In the genomic region with DNA sequence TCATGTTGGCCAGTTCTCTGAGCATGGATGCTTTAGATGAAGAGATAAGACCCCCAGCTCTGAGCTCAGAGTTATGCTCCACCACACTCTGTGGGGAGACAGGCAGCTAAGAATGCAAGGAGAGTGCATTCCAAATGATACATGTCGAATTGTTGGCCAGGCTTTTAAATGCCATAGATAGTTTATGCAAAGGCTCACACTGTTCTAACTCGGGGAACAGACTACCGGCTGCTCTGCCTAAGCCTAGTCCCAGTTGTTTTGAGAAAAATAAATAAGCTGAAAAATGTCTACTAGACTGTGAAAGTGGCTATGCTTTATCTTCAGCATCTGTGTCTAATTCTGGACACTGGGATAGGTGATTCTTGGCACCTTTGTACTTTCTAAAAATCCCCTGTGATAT, we compare ENCODE assay signal across 22 mouse cellular contexts.
DNase-seq lines count a peak whose midpoint lies in the region; ATAC-seq and TF ChIP-seq lines count a peak whose summit lies in the region.
"Had no signal": no experiment of that assay in that cellular context is flagged by ENCODE, and none has a peak within 500 bp of the region (broad histone marks: within the 10 kb centered on the region; RNA-seq: fewer than 3 reads in every experiment).

No protein-coding gene starts in this region.

- no peak overlapping the region for H3K4me2 ChIP-seq in heart, postnatal 0 days (ENCODE audit: low read depth, low read length)
- H3K4me2 ChIP-seq in heart, embryonic 12.5 days = no peak overlapping the region
- no peak overlapping the region for H3K4me2 ChIP-seq in midbrain, postnatal 0 days (ENCODE audit: low read depth, low read length, poor library complexity, severe bottlenecking)
- H3K4me2 ChIP-seq: embryonic facial prominence, embryonic 15.5 days; heart, embryonic 11.5 days; hindbrain, embryonic 12.5 days had no signal

- no peak for TF ChIP-seq EP300 in heart, postnatal 0 days (IDR thresholded peaks at IDR 0.05; ENCODE audit: low read depth)

- no peak for DNase-seq in heart, postnatal 0 days (ENCODE audit: low spot score)
- DNase-seq in lung, adult 18-20 months = peak; percentile 6 to 7
- DNase-seq in lung, postnatal 4 days = no peak
- DNase-seq in testis, postnatal 14 days (ENCODE audit: low spot score) = peak; percentile 6
- DNase-seq in testis, postnatal 10 days (ENCODE audit: low spot score) = no peak
- no peak for DNase-seq in midbrain, postnatal 0 days (ENCODE audit: low spot score)
- DNase-seq: adrenal gland, postnatal 14 days; cerebellum, adult 11-12 months; cerebellum, adult 9-10 months; cerebellum, postnatal 36 days; gastrocnemius, postnatal 10 days; heart, adult 2 months; heart, postnatal 4 days had no signal

- ATAC-seq in heart, postnatal 0 days (ENCODE audit: insufficient read depth, low read depth) = peak; percentile 53; the same call in 1 of the 2 replicates
- ATAC-seq in heart, embryonic 12.5 days (ENCODE audit: insufficient number of reproducible peaks, low FRiP score) = no peak
- ATAC-seq in midbrain, postnatal 0 days (ENCODE audit: low FRiP score) = no peak
- ATAC-seq: activated CD4-positive, CD25-positive, alpha-beta regulatory T cell, adult 4 months; forebrain, embryonic 16.5 days; hindbrain, embryonic 16.5 days; inflammation-experienced regulatory T-cells, adult 6 months had no signal

- peaks cover 6% of the 10 kb centered on the region; the same call in 1 of the 2 replicates for H3K4me1 ChIP-seq in heart, postnatal 0 days (ENCODE audit: control insufficient read depth, insufficient read depth)
- peaks cover 12% of the 10 kb centered on the region for H3K4me1 ChIP-seq in heart, embryonic 12.5 days (replicated peaks)
- peaks cover 8% of the 10 kb centered on the region for H3K4me1 ChIP-seq in embryonic fibroblast, embryonic 13.5 days (ENCODE audit: control insufficient read depth, insufficient read depth, low read length)
- no peaks in the 10 kb centered on the region for H3K4me1 ChIP-seq in midbrain, postnatal 0 days (ENCODE audit: insufficient read depth, low read length)
- H3K4me1 ChIP-seq: embryonic facial prominence, embryonic 15.5 days; hindbrain, embryonic 12.5 days had no signal

- no peak overlapping the region for H3K9ac ChIP-seq in heart, postnatal 0 days (replicated peaks; ENCODE audit: low read depth, low read length)
- no peak overlapping the region for H3K9ac ChIP-seq in heart, embryonic 12.5 days
- H3K9ac ChIP-seq in midbrain, postnatal 0 days (replicated peaks; ENCODE audit: low read length, poor library complexity, severe bottlenecking) = no peak overlapping the region
- H3K9ac ChIP-seq: embryonic facial prominence, embryonic 15.5 days; hindbrain, embryonic 12.5 days had no signal

- H3K27ac ChIP-seq in heart, postnatal 0 days (ENCODE audit: low read depth) = no peak overlapping the region
- H3K27ac ChIP-seq in heart, embryonic 12.5 days (ENCODE audit: poor library complexity, severe bottlenecking) = no peak overlapping the region
- H3K27ac ChIP-seq in embryonic fibroblast, embryonic 13.5 days (ENCODE audit: insufficient read depth, low read length) = peak overlapping the region; percentile 74
- H3K27ac ChIP-seq in midbrain, postnatal 0 days (ENCODE audit: low read depth, low read length) = no peak overlapping the region
- H3K27ac ChIP-seq: embryonic facial prominence, embryonic 15.5 days; heart, adult 2 months; hindbrain, embryonic 12.5 days had no signal

- H3K36me3 ChIP-seq in heart, postnatal 0 days (replicated peaks; ENCODE audit: control insufficient read depth, insufficient read depth, low read length) = no peaks in the 10 kb centered on the region
- no peaks in the 10 kb centered on the region for H3K36me3 ChIP-seq in heart, embryonic 12.5 days
- no peaks in the 10 kb centered on the region for H3K36me3 ChIP-seq in midbrain, postnatal 0 days (ENCODE audit: insufficient read depth, low read length)
- H3K36me3 ChIP-seq: embryonic facial prominence, embryonic 15.5 days; hindbrain, embryonic 12.5 days had no signal

- TF ChIP-seq CTCF in heart, postnatal 0 days (IDR thresholded peaks at IDR 0.05; ENCODE audit: low read depth) = no peak
- no peak for TF ChIP-seq CTCF in embryonic fibroblast, embryonic 13.5 days (IDR thresholded peaks at IDR 0.05; ENCODE audit: borderline replicate concordance, insufficient read depth, low read length)
- TF ChIP-seq CTCF in midbrain, postnatal 0 days (IDR thresholded peaks at IDR 0.05) = no peak

- no peak for TF ChIP-seq POLR2A in embryonic fibroblast, embryonic 13.5 days (IDR thresholded peaks at IDR 0.05; ENCODE audit: low read depth, low read length)

- no peaks in the 10 kb centered on the region for H3K9me3 ChIP-seq in heart, postnatal 0 days (replicated peaks; ENCODE audit: control insufficient read depth, low read length)
- H3K9me3 ChIP-seq in heart, embryonic 12.5 days (replicated peaks) = no peaks in the 10 kb centered on the region
- no peaks in the 10 kb centered on the region for H3K9me3 ChIP-seq in midbrain, postnatal 0 days (ENCODE audit: low read length)
- H3K9me3 ChIP-seq: embryonic facial prominence, embryonic 15.5 days; hindbrain, embryonic 12.5 days had no signal

- H3K4me3 ChIP-seq in heart, postnatal 0 days (ENCODE audit: low read depth, low read length) = no peak overlapping the region
- H3K4me3 ChIP-seq in heart, embryonic 12.5 days = no peak overlapping the region
- H3K4me3 ChIP-seq in embryonic fibroblast, embryonic 13.5 days (ENCODE audit: insufficient read depth, low read length) = no peak overlapping the region
- H3K4me3 ChIP-seq in midbrain, postnatal 0 days (ENCODE audit: low read depth, low read length) = no peak overlapping the region
- H3K4me3 ChIP-seq: embryonic facial prominence, embryonic 15.5 days; heart, adult 2 months; hindbrain, embryonic 12.5 days had no signal

- no peaks in the 10 kb centered on the region for H3K27me3 ChIP-seq in heart, postnatal 0 days (ENCODE audit: control insufficient read depth, insufficient read depth, low read length)
- H3K27me3 ChIP-seq in heart, embryonic 12.5 days (replicated peaks) = 0 out of 2 replicates have a peak, but pooled peaks cover 3% of the 10 kb centered on the region
- no peaks in the 10 kb centered on the region for H3K27me3 ChIP-seq in midbrain, postnatal 0 days (ENCODE audit: insufficient read depth, low read length)
- H3K27me3 ChIP-seq: embryonic facial prominence, embryonic 15.5 days had no signal

- 17% methylated on average over 3 of the region's 3 CpGs for WGBS in heart, postnatal 0 days
- 35% methylated on average over 3 of the region's 3 CpGs for WGBS in heart, embryonic 12.5 days
- WGBS in midbrain, postnatal 0 days = 32% methylated on average over 3 of the region's 3 CpGs

Comparison
In these comparisons a context has a peak if more than half of its experiments do, and no peak if none do; other contexts are left out.
1. DNase-seq: peak in lung, adult 18-20 months (2 of 2) and testis, postnatal 14 days (single experiment); none in heart, postnatal 0 days (single experiment), lung, postnatal 4 days (0 of 2), testis, postnatal 10 days (single experiment) and midbrain, postnatal 0 days (single experiment).